Comparison of ENCODE assay signal across 21 mouse cellular contexts in genomic region chr6:100923070-100923469, GRCm38 (mm10).
DNase-seq lines count a peak whose midpoint lies in the region; ATAC-seq and TF ChIP-seq lines count a peak whose summit lies in the region.
"Had no signal": no experiment of that assay in that cellular context is flagged by ENCODE, and none has a peak within 500 bp of the region (broad histone marks: within the 10 kb centered on the region; RNA-seq: fewer than 3 reads in every experiment).

No protein-coding gene starts in this region.

- 81% methylated on average over 7 of the region's 7 CpGs for WGBS in forebrain, embryonic 13.5 days
- 83% methylated on average over 7 of the region's 7 CpGs for WGBS in forebrain, embryonic 10.5 days
- 47% methylated on average over 7 of the region's 7 CpGs for whole genome bisulfite sequencing in intestine, embryonic 14.5 days
- WGBS in intestine, postnatal 0 days, result 59% methylated on average over 7 of the region's 7 CpGs
- 77% methylated on average over 7 of the region's 7 CpGs for WGBS in midbrain, embryonic 14.5 days
- 78% methylated on average over 7 of the region's 7 CpGs for WGBS in midbrain, embryonic 13.5 days
- WGBS in midbrain, embryonic 16.5 days, result 75% methylated on average over 7 of the region's 7 CpGs

- no peak for DNase-seq in forebrain, embryonic 10.5 days (ENCODE audit: extremely low spot score, low spot score)
- peak; percentile 60 for DNase-seq in intestine, embryonic 14.5 days (ENCODE audit: low spot score)
- peak; percentile 40 for DNase-seq in midbrain, embryonic 14.5 days
- DNase-seq in natural killer cell, adult 2 months (ENCODE audit: low spot score in 2 of 2), result no peak
- DNase-seq: adrenal gland, postnatal 25 days; B cell, adult 2 months; cerebellum, adult 9-10 months; layer of hippocampus, postnatal 36 days; left cerebral cortex, postnatal 4 days; liver, embryonic 13.5 days; right cerebral cortex, postnatal 25 days; thymus, postnatal 25 days had no signal

- H3K9ac ChIP-seq in forebrain, embryonic 13.5 days, result no peak overlapping the region
- no peak overlapping the region for H3K9ac ChIP-seq in intestine, embryonic 14.5 days (ENCODE audit: low read length)
- H3K9ac ChIP-seq in intestine, postnatal 0 days (ENCODE audit: low read depth, low read length), result no peak overlapping the region
- no peak overlapping the region for H3K9ac ChIP-seq in midbrain, embryonic 14.5 days (replicated peaks; ENCODE audit: low read length)
- no peak overlapping the region for H3K9ac ChIP-seq in midbrain, embryonic 13.5 days (replicated peaks)
- H3K9ac ChIP-seq in midbrain, embryonic 16.5 days (ENCODE audit: low read depth, low read length), result no peak overlapping the region
- H3K9ac ChIP-seq: heart, embryonic 15.5 days; intestine, embryonic 15.5 days; liver, embryonic 13.5 days; neural tube, embryonic 13.5 days had no signal

- H3K9me3 ChIP-seq in forebrain, embryonic 13.5 days (replicated peaks), result no peaks in the 10 kb centered on the region
- H3K9me3 ChIP-seq in forebrain, embryonic 10.5 days, result no peaks in the 10 kb centered on the region
- no peaks in the 10 kb centered on the region for H3K9me3 ChIP-seq in intestine, embryonic 14.5 days (ENCODE audit: control insufficient read depth, low read length)
- no peaks in the 10 kb centered on the region for H3K9me3 ChIP-seq in intestine, postnatal 0 days (ENCODE audit: control insufficient read depth)
- H3K9me3 ChIP-seq in midbrain, embryonic 14.5 days (ENCODE audit: control insufficient read depth, low read length), result no peaks in the 10 kb centered on the region
- no peaks in the 10 kb centered on the region for H3K9me3 ChIP-seq in midbrain, embryonic 13.5 days
- H3K9me3 ChIP-seq in midbrain, embryonic 16.5 days (replicated peaks; ENCODE audit: control insufficient read depth, low read length, poor library complexity, severe bottlenecking), result no peaks in the 10 kb centered on the region
- H3K9me3 ChIP-seq: heart, embryonic 15.5 days; intestine, embryonic 15.5 days; liver, embryonic 13.5 days; neural tube, embryonic 13.5 days had no signal

- no peaks in the 10 kb centered on the region for H3K36me3 ChIP-seq in forebrain, embryonic 13.5 days (ENCODE audit: poor library complexity, severe bottlenecking)
- no peaks in the 10 kb centered on the region for H3K36me3 ChIP-seq in forebrain, embryonic 10.5 days (replicated peaks)
- H3K36me3 ChIP-seq in intestine, embryonic 14.5 days (ENCODE audit: control insufficient read depth, insufficient read depth, low read length), result no peaks in the 10 kb centered on the region
- H3K36me3 ChIP-seq in intestine, postnatal 0 days (ENCODE audit: control insufficient read depth, insufficient read depth), result no peaks in the 10 kb centered on the region
- H3K36me3 ChIP-seq in midbrain, embryonic 14.5 days (ENCODE audit: control insufficient read depth, insufficient read depth, low read length), result no peaks in the 10 kb centered on the region
- H3K36me3 ChIP-seq in midbrain, embryonic 13.5 days, result no peaks in the 10 kb centered on the region
- no peaks in the 10 kb centered on the region for H3K36me3 ChIP-seq in midbrain, embryonic 16.5 days (ENCODE audit: control insufficient read depth, insufficient read depth, low read length)
- H3K36me3 ChIP-seq: heart, embryonic 15.5 days; intestine, embryonic 15.5 days; liver, embryonic 13.5 days; neural tube, embryonic 13.5 days had no signal

- no peak overlapping the region for H3K4me2 ChIP-seq in forebrain, embryonic 13.5 days
- no peak overlapping the region for H3K4me2 ChIP-seq in intestine, embryonic 14.5 days (ENCODE audit: low read length)
- no peak overlapping the region for H3K4me2 ChIP-seq in intestine, postnatal 0 days (replicated peaks; ENCODE audit: low read depth)
- no peak overlapping the region for H3K4me2 ChIP-seq in midbrain, embryonic 14.5 days (ENCODE audit: low read length)
- no peak overlapping the region for H3K4me2 ChIP-seq in midbrain, embryonic 13.5 days (replicated peaks)
- no peak overlapping the region for H3K4me2 ChIP-seq in midbrain, embryonic 16.5 days (ENCODE audit: low read length)
- H3K4me2 ChIP-seq: heart, embryonic 15.5 days; intestine, embryonic 15.5 days; liver, embryonic 13.5 days; neural tube, embryonic 13.5 days had no signal

- TF ChIP-seq CTCF in intestine, postnatal 0 days (IDR thresholded peaks at IDR 0.05; ENCODE audit: low read depth), result no peak

- ATAC-seq in forebrain, embryonic 13.5 days, result 0 out of 2 replicates have a peak, but pooled peaks have one; percentile 30
- ATAC-seq in intestine, embryonic 14.5 days (replicated peaks; ENCODE audit: low FRiP score, low TSS enrichment, low read depth), result no peak
- no peak for ATAC-seq in intestine, postnatal 0 days
- ATAC-seq in midbrain, embryonic 14.5 days (ENCODE audit: low FRiP score, low TSS enrichment), result no peak
- no peak for ATAC-seq in midbrain, embryonic 13.5 days
- ATAC-seq in midbrain, embryonic 16.5 days, result peak; percentile 84
- ATAC-seq: intestine, embryonic 15.5 days had no signal

- H3K4me3 ChIP-seq in forebrain, embryonic 13.5 days, result no peak overlapping the region
- H3K4me3 ChIP-seq in forebrain, embryonic 10.5 days, result no peak overlapping the region
- no peak overlapping the region for H3K4me3 ChIP-seq in intestine, embryonic 14.5 days (ENCODE audit: low read depth, low read length)
- no peak overlapping the region for H3K4me3 ChIP-seq in intestine, postnatal 0 days (ENCODE audit: low read depth, low read length)
- no peak overlapping the region for H3K4me3 ChIP-seq in midbrain, embryonic 14.5 days (replicated peaks; ENCODE audit: low read depth, low read length)
- no peak overlapping the region for H3K4me3 ChIP-seq in midbrain, embryonic 13.5 days (replicated peaks)
- H3K4me3 ChIP-seq in midbrain, embryonic 16.5 days (ENCODE audit: low read depth, low read length), result no peak overlapping the region
- H3K4me3 ChIP-seq: heart, embryonic 15.5 days; intestine, embryonic 15.5 days; liver, embryonic 13.5 days; neural tube, embryonic 13.5 days had no signal

- H3K4me1 ChIP-seq in forebrain, embryonic 13.5 days, result no peaks in the 10 kb centered on the region
- H3K4me1 ChIP-seq in forebrain, embryonic 10.5 days, result no peaks in the 10 kb centered on the region
- no peaks in the 10 kb centered on the region; the same call in 1 of the 2 replicates for H3K4me1 ChIP-seq in intestine, embryonic 14.5 days (replicated peaks; ENCODE audit: control insufficient read depth, insufficient read depth, low read length)
- H3K4me1 ChIP-seq in intestine, postnatal 0 days (replicated peaks; ENCODE audit: control insufficient read depth, insufficient read depth, low read length), result no peaks in the 10 kb centered on the region
- no peaks in the 10 kb centered on the region for H3K4me1 ChIP-seq in midbrain, embryonic 14.5 days (ENCODE audit: control insufficient read depth, insufficient read depth, low read length)
- H3K4me1 ChIP-seq in midbrain, embryonic 13.5 days (replicated peaks), result no peaks in the 10 kb centered on the region
- H3K4me1 ChIP-seq in midbrain, embryonic 16.5 days (ENCODE audit: control insufficient read depth, insufficient read depth, low read length), result peaks cover 3% of the 10 kb centered on the region; the same call in 1 of the 2 replicates
- H3K4me1 ChIP-seq: intestine, embryonic 15.5 days; liver, embryonic 13.5 days had no signal

- no peaks in the 10 kb centered on the region for H3K27me3 ChIP-seq in forebrain, embryonic 13.5 days
- no peaks in the 10 kb centered on the region for H3K27me3 ChIP-seq in forebrain, embryonic 10.5 days (ENCODE audit: poor library complexity, severe bottlenecking)
- no peaks in the 10 kb centered on the region for H3K27me3 ChIP-seq in intestine, embryonic 14.5 days (replicated peaks; ENCODE audit: control insufficient read depth, insufficient read depth, low read length)
- H3K27me3 ChIP-seq in intestine, postnatal 0 days (replicated peaks; ENCODE audit: control insufficient read depth, insufficient read depth, low read length), result no peaks in the 10 kb centered on the region
- no peaks in the 10 kb centered on the region; the same call in 1 of the 2 replicates for H3K27me3 ChIP-seq in midbrain, embryonic 14.5 days (ENCODE audit: control insufficient read depth, insufficient read depth, low read length)
- H3K27me3 ChIP-seq in midbrain, embryonic 13.5 days, result no peaks in the 10 kb centered on the region
- H3K27me3 ChIP-seq in midbrain, embryonic 16.5 days (ENCODE audit: control insufficient read depth, insufficient read depth, low read depth, low read length), result no peaks in the 10 kb centered on the region
- H3K27me3 ChIP-seq: heart, embryonic 15.5 days; intestine, embryonic 15.5 days; liver, embryonic 13.5 days; neural tube, embryonic 13.5 days had no signal

- H3K27ac ChIP-seq in forebrain, embryonic 13.5 days, result no peak overlapping the region
- no peak overlapping the region for H3K27ac ChIP-seq in forebrain, embryonic 10.5 days
- H3K27ac ChIP-seq in intestine, embryonic 14.5 days (ENCODE audit: low read depth), result no peak overlapping the region
- H3K27ac ChIP-seq in intestine, postnatal 0 days (ENCODE audit: low read depth, low read length), result no peak overlapping the region
- no peak overlapping the region for H3K27ac ChIP-seq in midbrain, embryonic 14.5 days (replicated peaks; ENCODE audit: low read depth, low read length)
- H3K27ac ChIP-seq in midbrain, embryonic 13.5 days, result no peak overlapping the region
- no peak overlapping the region for H3K27ac ChIP-seq in midbrain, embryonic 16.5 days (ENCODE audit: low read length)
- H3K27ac ChIP-seq: heart, embryonic 15.5 days; intestine, embryonic 15.5 days; kidney, postnatal 0 days; liver, embryonic 13.5 days; macrophage; neural tube, embryonic 13.5 days had no signal

Comparison
In these comparisons a context has a peak if more than half of its experiments do, and no peak if none do; other contexts are left out.
1. ATAC-seq: peak in forebrain, embryonic 13.5 days (single experiment) and midbrain, embryonic 16.5 days (single experiment); none in intestine, embryonic 14.5 days (single experiment), intestine, postnatal 0 days (single experiment), midbrain, embryonic 14.5 days (single experiment) and midbrain, embryonic 13.5 days (single experiment).
2. DNase-seq: peak in intestine, embryonic 14.5 days (single experiment) and midbrain, embryonic 14.5 days (single experiment); none in forebrain, embryonic 10.5 days (single experiment) and natural killer cell, adult 2 months (0 of 2).